In the genomic region with DNA sequence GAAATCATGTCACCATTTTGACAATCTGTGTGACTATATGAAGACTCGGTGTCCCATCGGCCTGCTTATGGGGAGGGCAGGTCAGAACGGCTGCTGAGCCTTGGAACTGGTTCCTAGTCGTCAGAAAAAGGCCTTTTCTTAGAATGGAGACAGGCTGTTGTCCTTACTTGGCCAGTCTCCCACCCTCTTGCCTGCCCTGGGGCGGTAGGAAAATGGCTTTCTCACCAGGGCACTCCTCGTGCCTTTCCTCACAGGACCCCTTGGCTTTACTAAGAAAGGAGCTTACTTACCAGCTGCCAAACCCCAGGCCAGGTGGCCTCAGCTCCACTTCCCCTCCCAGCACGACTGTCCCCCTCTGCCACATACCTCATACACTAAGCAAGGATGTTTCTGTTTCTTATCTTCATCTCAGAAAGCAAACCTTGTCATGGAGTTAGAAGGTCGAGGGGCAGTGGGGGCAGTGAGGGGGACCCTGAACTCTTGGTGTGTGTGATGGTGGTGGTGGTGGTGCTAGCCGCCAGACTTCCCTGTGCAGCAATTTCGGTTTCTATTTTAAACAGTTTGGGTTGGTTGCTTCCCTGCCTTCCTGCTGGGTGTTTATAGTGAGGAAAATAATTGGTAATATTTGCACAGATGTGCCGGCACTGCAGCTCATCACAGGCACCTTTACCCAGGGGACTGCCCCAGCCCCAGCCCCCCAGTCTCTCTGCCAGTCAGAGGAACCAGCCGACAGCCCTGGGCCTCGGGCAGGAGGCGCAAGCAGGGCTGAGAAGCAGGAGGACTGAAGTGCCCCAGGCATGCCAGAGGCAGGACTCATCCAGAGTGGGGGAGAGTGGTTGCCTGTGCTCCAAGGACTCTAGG, we compare ENCODE assay signal across 1 mouse cellular context.
TF ChIP-seq lines count a peak whose summit lies in the region.

No protein-coding gene starts in this region.

TF ChIP-seq in CH12.LX, 34 proteins besides CTCF, POLR2A, EP300 and RAD21 (continued from another document):
- TF ChIP-seq PAX5 (IDR thresholded peaks at IDR 0.05; ENCODE audit: low read length) (no peak), TCF12 (IDR thresholded peaks at IDR 0.05; ENCODE audit: low read depth, low read length) (peak; percentile 19; the same call in 1 of the 2 replicates), CHD2 (IDR thresholded peaks at IDR 0.05; ENCODE audit: low read length) (peak; percentile 33; the same call in 1 of the 2 replicates), ZNF384 (IDR thresholded peaks at IDR 0.05; ENCODE audit: low read depth, low read length) (no peak), MEF2A (IDR thresholded peaks at IDR 0.05; ENCODE audit: borderline replicate concordance, low read depth, low read length) (peak; percentile 53; the same call in 1 of the 2 replicates), ETS1 (conservative IDR thresholded peaks at IDR 0.05; ENCODE audit: low read depth, low read length) (0 out of 2 replicates have a peak, but pooled peaks have one; percentile 16), NRF1 (IDR thresholded peaks at IDR 0.05; ENCODE audit: low read depth, low read length) (no peak), NELFE (IDR thresholded peaks at IDR 0.05; ENCODE audit: low read depth, low read length) (0 out of 2 replicates have a peak, but pooled peaks have one; percentile 43), ZKSCAN1 (IDR thresholded peaks at IDR 0.05; ENCODE audit: borderline replicate concordance, low read depth, low read length) (no peak), ZC3H11A (IDR thresholded peaks at IDR 0.05; ENCODE audit: low read depth, low read length) (no peak), MAFK (IDR thresholded peaks at IDR 0.05; ENCODE audit: insufficient replicate concordance, low read length) (no peak), POLR2AphosphoS2 (IDR thresholded peaks at IDR 0.05; ENCODE audit: low read depth, low read length) (no peak), E2F4 (IDR thresholded peaks at IDR 0.05; ENCODE audit: insufficient replicate concordance, low read depth, low read length) (no peak), USF1 (IDR thresholded peaks at IDR 0.05; ENCODE audit: low read depth, low read length) (no peak), HCFC1 (IDR thresholded peaks at IDR 0.05; ENCODE audit: low read depth, low read length) (no peak), JUN (IDR thresholded peaks at IDR 0.05; ENCODE audit: insufficient read depth, low read depth, low read length) (no peak), ZMIZ1 (IDR thresholded peaks at IDR 0.05; ENCODE audit: low read depth, low read length) (no peak), SIN3A (IDR thresholded peaks at IDR 0.05; ENCODE audit: low read length) (no peak), GABPA (IDR thresholded peaks at IDR 0.05; ENCODE audit: insufficient replicate concordance, low read depth, low read length) (no peak), MXI1 (IDR thresholded peaks at IDR 0.05; ENCODE audit: low read depth, low read length) (no peak), KAT2A (IDR thresholded peaks at IDR 0.05; ENCODE audit: insufficient replicate concordance, low read length) (no peak)
